Mouse (Mus musculus) MEL (cell line): ENCODE results near the gene Zdhhc14.

Experiments
- BHLHE40 ChIP-seq: IDR thresholded peaks from 2 replicates; pipeline ENCODE4 v1.6.1; 2012; ENCODE audit warnings: low read depth, mild to moderate bottlenecking, inconsistent platforms, low read length, improper control_type of control experiment, borderline replicate concordance
- CTCF ChIP-seq, 3 experiments: IDR thresholded peaks in 2 of 3; conservative IDR thresholded peaks in 1 of 3; 2 replicates each; pipeline ENCODE4 v1.5.1; 2011 to 2012; ENCODE audit warnings: low read length in 3 of 3, low read depth in 2 of 3, mild to moderate bottlenecking in 2 of 3, improper control_type of control experiment in 1 of 3, inconsistent platforms in 1 of 3, mixed read lengths in 1 of 3, moderate library complexity in 1 of 3; ENCODE audit not compliant: control insufficient read depth in 1 of 3, insufficient read depth in 1 of 3, poor library complexity in 1 of 3, severe bottlenecking in 1 of 3
- EP300 ChIP-seq, 2 experiments: IDR thresholded peaks; 2 replicates each; pipeline ENCODE4 v1.6.1; 2011; ENCODE audit warnings: improper control_type of control experiment in 2 of 2, low read length in 2 of 2, low read depth in 1 of 2, mild to moderate bottlenecking in 1 of 2
- ETS1 ChIP-seq: IDR thresholded peaks from 2 replicates; pipeline ENCODE4 v1.6.1; 2012; ENCODE audit warnings: low read depth, mild to moderate bottlenecking, inconsistent platforms, low read length, improper control_type of control experiment, moderate library complexity
- HCFC1 ChIP-seq: IDR thresholded peaks from 2 replicates; pipeline ENCODE4 v1.6.1; 2012; ENCODE audit warnings: low read depth, mild to moderate bottlenecking, inconsistent platforms, low read length, improper control_type of control experiment, moderate library complexity
- MAFK ChIP-seq: IDR thresholded peaks from 2 replicates; pipeline ENCODE4 v1.6.1; 2011; ENCODE audit warnings: low read depth, mild to moderate bottlenecking, low read length, improper control_type of control experiment, borderline replicate concordance
- MAZ ChIP-seq: IDR thresholded peaks from 2 replicates; pipeline ENCODE4 v1.6.1; 2012; ENCODE audit warnings: low read depth, mild to moderate bottlenecking, inconsistent platforms, low read length, improper control_type of control experiment
- MEF2A ChIP-seq: IDR thresholded peaks from 2 replicates; pipeline ENCODE4 v1.6.1; 2014; ENCODE audit warnings: low read depth, mild to moderate bottlenecking, inconsistent platforms, low read length, improper control_type of control experiment; ENCODE audit not compliant: poor library complexity, insufficient replicate concordance, severe bottlenecking; ENCODE audit errors: extremely low read depth
- POLR2A ChIP-seq, 2 experiments: IDR thresholded peaks; 2 replicates each; pipeline ENCODE4 v1.6.1; 2011 to 2012; ENCODE audit warnings: low read length in 2 of 2, mild to moderate bottlenecking in 2 of 2, control low read depth in 1 of 2, improper control_type of control experiment in 1 of 2, low read depth in 1 of 2, moderate library complexity in 1 of 2; ENCODE audit not compliant: control insufficient read depth in 1 of 2, insufficient read depth in 1 of 2, poor library complexity in 1 of 2
- RAD21 ChIP-seq: IDR thresholded peaks from 2 replicates; pipeline ENCODE4 v1.6.1; 2011; ENCODE audit warnings: mild to moderate bottlenecking, low read depth, low read length, improper control_type of control experiment
- TAL1 ChIP-seq: IDR thresholded peaks from 2 replicates; pipeline ENCODE4 v1.6.1; 2012; ENCODE audit warnings: mild to moderate bottlenecking, inconsistent platforms, low read length, moderate library complexity, mixed read lengths
- UBTF ChIP-seq: IDR thresholded peaks from 2 replicates; pipeline ENCODE4 v1.6.1; 2012; ENCODE audit warnings: low read depth, mild to moderate bottlenecking, inconsistent platforms, low read length, improper control_type of control experiment, moderate library complexity, borderline replicate concordance; ENCODE audit not compliant: insufficient read depth
- ZKSCAN1 ChIP-seq: IDR thresholded peaks from 2 replicates; pipeline ENCODE4 v1.6.1; 2012; ENCODE audit warnings: low read depth, mild to moderate bottlenecking, inconsistent platforms, low read length, improper control_type of control experiment, moderate library complexity
- ZNF384 ChIP-seq: IDR thresholded peaks from 2 replicates; pipeline ENCODE4 v1.6.1; 2012; ENCODE audit warnings: low read depth, mild to moderate bottlenecking, inconsistent platforms, low read length, improper control_type of control experiment

DNA sequence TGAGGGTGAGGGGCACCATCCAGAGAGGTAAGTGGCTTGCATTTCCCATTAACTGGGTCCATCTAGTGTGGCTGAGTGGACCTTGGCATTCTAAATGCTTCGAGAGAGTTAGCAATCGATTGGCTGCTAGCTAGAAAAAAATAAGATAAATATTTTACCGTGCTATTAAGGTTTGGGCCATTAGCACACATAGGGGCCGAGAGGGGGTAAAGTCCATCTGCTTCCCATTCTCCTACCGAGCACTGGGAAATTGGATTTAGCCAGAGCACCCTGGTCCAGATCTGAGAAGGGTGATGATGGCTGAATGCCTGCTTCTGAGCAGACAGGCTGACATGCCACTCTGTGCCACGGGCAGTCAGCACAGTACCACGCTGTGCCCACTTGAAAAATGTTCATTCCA is 263.1 kb downstream of the Zdhhc14 start:
- TF ChIP-seq CTCF (IDR thresholded peaks at IDR 0.05 in 2 of 3, conservative IDR thresholded peaks at IDR 0.05 in 1 of 3; ENCODE audit: control insufficient read depth in 1 of 3, insufficient read depth in 1 of 3, low read depth in 2 of 3, low read length in 3 of 3, poor library complexity in 1 of 3, severe bottlenecking in 1 of 3) (no peak), POLR2A (IDR thresholded peaks at IDR 0.05; ENCODE audit: control insufficient read depth in 1 of 2, insufficient read depth in 1 of 2, low read depth in 1 of 2, low read length in 2 of 2, poor library complexity in 1 of 2) (no peak), MAFK (no peak), HCFC1 (no peak), MEF2A (no peak), UBTF (no peak), RAD21 (no peak), BHLHE40 (no peak), ETS1 (no peak), ZKSCAN1 (no peak), MAZ (no peak), TAL1 (no peak), EP300 (IDR thresholded peaks at IDR 0.05; ENCODE audit: low read depth in 1 of 2, low read length in 2 of 2) (no peak), ZNF384 (no peak)
